Mouse (Mus musculus): ENCODE results near the gene Borcs7.

Gene Borcs7

GRCm38 (mm10) chr19:46689460-46690372 lies at the start of gene Borcs7:
Gene Borcs7 (plus strand): TSS chr19:46689906.
- no peak for DNase-seq (ENCODE audit: extremely low read depth, low read depth, low spot score)

DNA sequence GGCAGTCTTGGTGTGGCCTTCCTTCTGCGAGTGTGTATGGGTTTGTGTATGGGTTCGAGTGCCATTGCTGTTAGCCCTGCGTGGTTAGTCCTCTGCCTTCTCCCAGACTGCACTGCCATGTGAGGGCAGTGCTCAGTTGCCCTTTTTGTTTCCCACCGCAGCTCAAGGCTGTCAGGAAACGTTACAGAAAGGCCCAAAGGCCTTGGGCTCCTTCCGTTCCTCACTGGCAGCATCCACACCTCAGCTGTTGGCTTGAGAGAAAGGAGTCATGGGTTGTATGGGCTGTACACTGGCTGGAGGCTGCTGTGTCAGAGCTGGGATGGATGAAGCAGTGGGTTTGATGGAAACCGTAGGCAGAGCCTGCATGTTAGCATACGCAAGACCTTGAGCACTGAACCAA lies 48.9 kb upstream of the Borcs7 start:
- no peak for DNase-seq (ENCODE audit: extremely low read depth, low read depth, low spot score)

DNA sequence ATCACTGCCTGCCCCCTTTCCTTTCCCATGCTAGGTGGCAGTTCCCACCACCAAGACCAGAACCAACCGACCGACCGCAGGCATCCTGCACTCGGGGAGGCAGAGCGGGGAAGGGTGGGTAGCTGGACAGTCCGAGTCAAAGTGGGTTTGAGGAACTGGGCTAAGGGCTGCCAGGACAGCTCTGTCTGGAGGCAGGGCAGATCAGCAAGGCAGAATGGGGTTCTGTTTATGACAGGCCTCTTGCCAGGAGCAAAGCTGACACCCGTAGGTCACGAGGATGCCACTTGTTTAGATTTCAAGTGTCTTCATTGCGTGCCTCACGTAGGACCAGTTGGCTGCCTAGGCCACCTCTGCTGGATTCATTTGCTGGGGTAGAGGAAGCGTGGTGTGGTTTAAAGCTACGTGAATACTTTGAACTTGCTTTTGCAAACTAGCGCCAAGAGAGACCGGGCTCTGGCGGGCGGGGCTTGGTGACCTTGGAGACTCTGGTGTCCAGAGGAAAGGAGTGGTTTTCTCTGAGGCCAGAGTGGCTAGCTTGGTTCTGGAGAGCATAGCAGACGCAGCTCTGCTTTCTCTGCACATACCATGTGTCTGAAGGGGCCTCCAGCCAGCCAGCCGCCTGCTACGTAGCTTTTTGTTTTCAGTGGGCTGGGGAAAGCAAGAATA lies 48.2 kb upstream of the Borcs7 start:
- DNase-seq (ENCODE audit: extremely low read depth, low read depth, low spot score), result no peak

DNA sequence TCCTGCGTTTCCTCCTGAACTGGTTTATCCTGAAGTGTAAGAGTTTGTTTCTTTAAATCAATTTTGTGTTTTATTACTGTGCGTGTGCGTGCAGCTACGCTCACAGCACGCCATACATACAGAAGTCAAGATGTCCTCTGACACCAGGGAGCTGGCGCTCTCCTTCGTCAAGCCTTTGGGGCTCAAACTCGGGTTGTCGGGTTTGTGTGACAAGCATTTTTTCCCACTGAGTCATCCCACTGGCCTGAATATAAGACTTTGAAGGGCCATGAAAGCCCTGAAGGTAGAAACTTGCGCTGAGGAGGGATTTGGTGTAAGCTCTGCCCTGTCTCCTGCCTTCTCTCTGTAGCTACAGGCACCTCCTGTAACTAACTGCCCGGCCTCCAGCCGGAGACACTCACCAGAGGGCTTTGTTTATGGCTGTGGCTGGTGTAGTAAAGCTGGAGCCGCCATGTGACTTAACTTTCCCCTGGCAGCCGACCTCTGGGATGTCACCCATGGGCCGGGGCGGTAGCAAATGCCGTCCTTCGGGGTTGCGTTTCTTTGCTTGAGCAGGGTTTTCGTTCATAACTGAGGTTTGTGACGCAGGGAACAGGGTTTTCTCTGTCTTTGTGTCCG lies 47.5 kb upstream of the Borcs7 start:
- peak; percentile 69 for DNase-seq (ENCODE audit: extremely low read depth, low read depth, low spot score)

DNA sequence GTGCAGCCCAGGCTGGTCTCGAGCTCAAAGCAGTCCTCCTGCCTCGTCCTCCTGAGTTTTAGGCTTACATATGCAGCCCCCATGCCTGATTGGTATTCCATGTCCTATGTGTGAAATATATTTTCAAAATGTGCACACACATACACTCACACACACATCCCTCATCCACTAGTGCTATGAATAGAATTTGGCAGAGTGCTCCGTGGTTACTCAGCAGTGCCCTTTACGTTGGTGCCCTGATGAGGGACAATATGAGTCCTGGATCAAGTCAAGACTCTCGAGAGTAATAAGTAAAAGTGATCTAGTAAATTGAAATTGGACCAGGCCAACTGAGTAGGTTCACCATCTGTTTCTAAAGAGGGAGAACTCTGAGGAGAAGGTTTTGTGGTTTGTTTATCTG lies 46.5 kb upstream of the Borcs7 start:
- DNase-seq (ENCODE audit: extremely low read depth, low read depth, low spot score), result no peak

- no peak for DNase-seq (ENCODE audit: extremely low read depth, low read depth, low spot score)
Measured at GRCm38 (mm10) chr19:46644343-46644792, 45.3 kb upstream of the Borcs7 start.

GRCm38 (mm10) chr19:46644793-46645602 lies 44.7 kb upstream of the Borcs7 start:
- no peak for DNase-seq (ENCODE audit: extremely low read depth, low read depth, low spot score)

DNA sequence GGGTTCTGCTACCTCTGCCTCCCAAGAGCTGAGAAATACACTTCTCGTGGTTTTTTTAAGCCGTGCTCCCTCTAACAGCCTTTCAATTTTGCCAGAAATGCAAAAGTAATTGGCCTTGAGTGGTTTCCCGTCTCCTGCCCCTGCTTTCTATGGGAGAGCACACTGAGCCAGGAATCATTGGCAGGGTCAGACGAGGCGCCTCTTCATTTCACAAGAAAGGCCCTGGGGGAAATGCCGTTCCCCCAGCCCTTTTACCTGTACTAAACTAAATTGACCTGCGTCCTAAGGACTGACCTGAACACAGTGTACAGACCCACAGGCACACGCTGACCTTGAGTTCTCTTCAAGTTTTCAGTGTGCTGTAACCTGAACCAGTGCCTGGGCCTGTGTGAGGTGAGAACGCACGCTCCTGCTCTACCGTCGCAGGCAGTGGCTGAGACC lies 43.6 kb upstream of the Borcs7 start:
- DNase-seq (ENCODE audit: extremely low read depth, low read depth, low spot score), result peak; percentile 82

DNA sequence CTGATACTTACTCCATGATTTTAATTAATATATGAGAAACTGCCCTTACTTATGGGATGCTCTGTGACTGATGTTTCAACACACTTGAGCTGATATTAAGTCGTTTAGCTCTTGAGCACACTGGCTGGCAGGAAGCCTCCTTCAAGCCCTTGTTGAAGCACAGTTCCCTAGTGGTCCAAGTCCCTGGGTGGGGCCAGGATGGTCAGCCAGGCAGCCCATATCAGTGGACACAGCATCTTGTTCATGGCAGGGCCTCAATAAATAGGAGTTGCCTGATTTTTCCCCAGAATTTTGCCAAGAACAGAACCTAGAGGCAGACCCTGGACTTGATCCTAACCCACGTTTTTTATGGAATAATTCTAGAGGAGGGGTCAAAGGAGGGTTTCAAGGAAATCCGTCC lies 42.5 kb upstream of the Borcs7 start:
- no peak for DNase-seq (ENCODE audit: extremely low read depth, low read depth, low spot score)

DNA sequence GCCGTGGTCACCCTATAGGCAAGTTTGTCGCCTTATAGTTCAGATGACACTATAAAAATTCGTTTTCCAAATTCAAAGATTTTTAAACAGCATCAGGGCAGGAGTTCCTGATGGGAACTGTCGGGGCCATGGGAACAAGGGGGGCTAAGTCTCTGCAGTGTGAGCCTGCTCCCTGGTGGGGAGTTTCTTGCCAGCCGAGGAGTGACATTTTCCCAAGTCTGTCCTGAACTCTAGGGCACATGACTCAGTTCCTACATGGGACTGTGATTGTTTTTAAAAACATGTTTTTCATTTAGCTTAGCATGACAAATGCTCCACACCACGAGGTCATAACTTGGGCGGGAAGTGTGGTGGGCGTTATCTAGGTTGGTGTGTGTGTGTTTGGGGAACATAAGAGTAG lies 41.9 kb upstream of the Borcs7 start:
- DNase-seq (ENCODE audit: extremely low read depth, low read depth, low spot score), result no peak

GRCm38 (mm10) chr19:46648565-46648964 lies 41.1 kb upstream of the Borcs7 start:
- no peak for DNase-seq (ENCODE audit: extremely low read depth, low read depth, low spot score)

DNA sequence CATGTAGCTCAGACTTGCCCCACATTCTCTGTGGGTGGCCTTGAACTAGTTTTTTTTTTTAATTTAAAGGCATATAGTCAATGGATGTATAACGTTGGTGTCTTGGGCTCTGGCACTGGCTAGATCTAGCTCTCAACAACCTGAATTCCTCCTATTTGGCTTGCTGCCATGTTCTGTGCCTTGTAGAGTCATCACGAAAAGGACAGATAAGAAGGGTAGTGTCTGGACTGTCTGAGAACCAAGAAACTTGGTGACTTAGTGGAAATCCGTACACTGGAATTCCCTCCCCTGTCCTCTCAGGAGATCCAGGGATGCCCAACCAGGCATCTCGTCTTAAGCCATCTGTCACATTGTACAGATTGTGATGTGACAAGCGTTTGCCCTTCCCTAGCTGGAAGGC lies 36.5 kb upstream of the Borcs7 start:
- no peak for DNase-seq (ENCODE audit: extremely low read depth, low read depth, low spot score)

DNA sequence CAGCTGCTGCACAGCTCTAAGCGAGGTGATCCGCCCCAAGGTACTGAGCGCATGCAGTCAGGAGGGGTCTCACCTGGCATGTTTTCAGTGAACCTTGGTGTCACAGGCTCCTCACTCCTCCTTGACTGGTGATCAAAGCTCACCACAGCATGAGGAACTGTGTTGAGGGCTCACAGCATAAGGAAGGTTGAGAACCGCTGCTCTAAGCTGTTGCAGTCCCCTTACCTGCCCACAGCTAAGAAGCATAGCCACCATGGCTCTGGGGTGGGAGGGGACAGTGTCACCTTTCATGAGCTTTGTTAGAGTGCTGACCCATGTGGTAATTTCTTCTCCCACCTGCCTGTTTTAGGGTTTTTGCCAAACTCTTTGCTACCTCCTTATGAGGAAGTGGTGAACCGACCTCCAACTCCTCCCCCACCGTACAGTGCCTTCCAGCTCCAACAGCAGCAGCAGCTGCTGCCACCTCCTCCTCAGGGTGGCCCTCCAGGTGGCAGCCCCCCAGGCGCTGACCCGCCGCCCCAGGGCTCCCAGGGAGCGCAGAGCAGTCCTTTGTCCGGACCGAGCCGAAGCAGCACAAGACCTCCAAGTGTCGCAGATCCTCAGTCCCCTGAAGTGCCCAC lies 36.0 kb upstream of the Borcs7 start:
- no peak for DNase-seq (ENCODE audit: extremely low read depth, low read depth, low spot score)

DNA sequence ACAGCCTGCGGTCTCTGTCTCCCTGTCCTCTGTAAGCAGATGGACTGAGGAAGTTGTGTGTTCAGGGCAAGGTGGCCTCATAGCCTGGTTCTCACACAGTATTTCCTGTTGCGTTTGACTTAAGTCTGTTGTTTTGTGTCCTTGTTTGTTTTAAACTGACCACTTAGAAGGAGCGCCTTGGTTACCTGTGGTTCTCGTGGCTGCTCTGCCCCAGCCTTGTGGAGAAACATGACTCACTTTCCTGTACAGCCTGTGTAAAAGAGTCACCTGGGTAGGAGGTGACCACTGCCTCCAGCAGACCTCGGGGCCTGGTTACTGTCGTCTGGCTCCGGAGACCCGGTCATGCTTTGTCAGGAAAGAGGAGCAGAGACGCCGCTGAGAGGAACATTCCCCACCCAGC lies 34.1 kb upstream of the Borcs7 start:
- no peak for DNase-seq (ENCODE audit: extremely low read depth, low read depth, low spot score)

DNA sequence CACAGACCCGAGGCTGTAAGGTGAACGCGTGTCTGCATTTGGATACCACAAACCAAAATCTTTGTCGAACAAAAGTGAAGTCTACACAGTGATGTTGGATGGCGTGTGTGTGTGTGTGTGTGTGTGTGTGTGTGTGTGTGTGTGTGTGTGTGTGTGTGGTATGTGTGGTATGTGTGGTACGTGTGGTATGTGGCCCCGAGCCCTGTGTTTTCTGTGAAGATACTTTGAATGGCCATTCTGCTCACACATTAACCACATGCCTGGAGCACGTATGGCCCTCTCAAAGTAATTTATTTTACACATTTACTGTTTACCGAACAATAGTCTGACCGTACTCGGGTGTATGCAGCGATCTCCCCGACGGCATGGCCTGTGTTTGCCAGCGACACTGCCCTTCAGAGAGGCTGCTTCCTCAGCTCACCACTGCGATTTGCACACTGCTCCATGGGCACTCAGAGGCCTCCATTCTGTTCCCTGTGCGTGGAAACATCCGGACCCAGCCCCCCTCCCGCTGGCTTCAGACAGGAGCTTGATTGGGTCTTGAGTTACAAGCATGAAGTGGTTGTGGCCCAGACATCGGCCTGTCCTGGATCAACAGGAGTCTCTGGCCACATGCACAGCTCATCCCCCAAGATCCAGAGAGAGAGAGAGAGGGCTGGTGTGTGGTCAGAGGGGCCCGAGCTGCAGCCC lies 33.4 kb upstream of the Borcs7 start:
- no peak for DNase-seq (ENCODE audit: extremely low read depth, low read depth, low spot score)

GRCm38 (mm10) chr19:46657339-46658020 lies 32.2 kb upstream of the Borcs7 start:
- DNase-seq (ENCODE audit: extremely low read depth, low read depth, low spot score), result no peak

GRCm38 (mm10) chr19:46658348-46658747 lies 31.4 kb upstream of the Borcs7 start:
- DNase-seq (ENCODE audit: extremely low read depth, low read depth, low spot score), result no peak

DNA sequence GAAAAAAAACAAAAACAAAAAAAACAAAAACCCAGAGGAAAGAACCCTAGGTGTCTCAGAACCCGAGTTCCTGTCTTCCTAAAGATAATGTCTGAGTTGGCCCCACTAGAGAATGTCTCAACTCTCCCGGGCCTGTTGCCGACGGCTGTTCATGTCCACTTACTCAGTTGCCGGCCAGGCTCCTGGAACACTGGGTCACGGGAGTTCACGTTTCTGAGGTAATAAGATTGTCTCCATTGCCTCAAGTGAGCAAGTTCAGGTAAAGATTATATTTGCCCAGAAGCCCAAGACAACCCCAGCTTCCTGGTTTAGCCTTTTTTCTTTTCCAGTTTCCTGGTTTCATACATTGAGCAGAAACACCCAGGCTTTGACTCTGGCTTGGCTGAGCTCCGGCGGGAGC lies 30.9 kb upstream of the Borcs7 start:
- DNase-seq (ENCODE audit: extremely low read depth, low read depth, low spot score), result no peak

GRCm38 (mm10) chr19:46661511-46661910 lies 28.2 kb upstream of the Borcs7 start:
- no peak for DNase-seq (ENCODE audit: extremely low read depth, low read depth, low spot score)

All from fat pad, adult 2 months (tissue).